Mouse (Mus musculus): ENCODE data around the gene Cox7a1.

The Cox7a1 gene

DNA sequence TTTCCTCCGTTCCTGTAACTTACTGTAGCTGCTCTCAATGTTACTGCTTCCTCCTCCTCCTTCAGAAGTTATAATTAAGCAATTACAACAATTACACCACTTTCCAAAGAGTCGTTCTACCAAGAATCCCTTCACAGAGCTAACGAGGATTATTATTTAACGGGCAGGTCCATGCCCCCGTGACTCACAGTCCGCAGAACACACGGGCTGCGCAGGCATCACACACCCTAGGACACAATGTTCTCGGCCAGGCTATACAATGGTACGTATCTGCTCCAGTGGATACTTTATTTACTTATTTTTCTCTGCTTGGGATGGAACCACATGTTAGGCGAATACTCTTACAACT is 36.0 kb downstream of the Cox7a1 start:
- ATAC-seq (ENCODE audit: low TSS enrichment), result no peak

DNA sequence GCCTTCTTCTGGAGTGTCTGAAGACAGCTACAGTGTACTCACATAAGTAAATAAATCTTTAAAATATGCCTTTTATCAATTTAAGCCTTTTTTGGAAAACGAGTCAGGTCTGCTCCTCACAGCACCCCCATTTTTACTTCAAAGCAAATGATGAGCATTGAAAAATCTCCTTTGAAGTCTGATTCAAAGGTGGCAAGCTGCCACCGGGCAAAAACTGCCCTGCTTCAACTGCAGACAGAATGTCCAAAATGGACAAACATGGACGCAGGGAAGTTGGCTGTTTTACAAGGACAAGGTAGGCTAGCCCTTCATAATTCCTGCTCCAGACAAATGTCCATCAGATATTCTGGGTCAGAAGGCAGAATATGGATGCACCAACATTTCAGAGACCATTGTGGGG is 37.5 kb downstream of the Cox7a1 start:
- no peak for ATAC-seq (ENCODE audit: low TSS enrichment)

DNA sequence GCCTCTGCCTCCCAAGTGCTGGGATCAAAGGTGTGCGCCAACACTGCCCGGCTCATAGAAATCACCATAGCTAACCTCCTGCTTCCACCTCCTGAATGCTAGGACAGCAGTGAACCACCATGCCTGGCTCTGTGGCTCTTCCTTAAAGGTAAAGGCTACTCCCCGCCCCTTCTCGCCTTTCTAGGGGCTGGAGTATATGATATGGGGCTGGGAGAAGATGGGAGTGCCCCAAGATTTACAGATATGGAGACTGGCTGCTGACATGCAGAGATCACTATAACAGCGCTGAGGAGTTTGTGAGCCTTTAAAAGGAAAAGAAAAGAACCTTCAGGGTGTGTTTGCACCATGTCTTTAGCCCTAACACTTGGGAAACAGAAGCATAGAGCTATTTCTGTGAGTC is 38.3 kb downstream of the Cox7a1 start:
- no peak for ATAC-seq (ENCODE audit: low TSS enrichment)

DNA sequence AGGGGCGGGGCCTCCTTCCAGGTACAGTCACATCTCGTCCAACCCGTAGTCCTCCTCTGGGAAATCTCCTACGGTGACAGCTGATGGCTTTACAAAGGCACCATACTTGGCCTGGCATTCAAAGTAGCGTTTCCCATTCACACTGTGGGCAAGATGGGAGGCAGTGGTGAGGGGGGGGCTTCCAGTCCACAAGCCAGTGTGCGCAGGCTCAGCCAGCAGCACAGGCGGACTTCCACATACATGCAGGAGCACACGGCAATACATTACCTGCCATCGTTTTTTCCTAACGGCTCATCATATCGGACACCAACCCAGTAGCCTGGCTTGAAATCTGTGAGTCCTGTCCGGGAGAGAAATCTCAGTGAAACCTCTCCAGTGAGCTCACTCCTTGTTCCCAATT is 40.3 kb downstream of the Cox7a1 start:
- ATAC-seq (ENCODE audit: low TSS enrichment), result no peak

DNA sequence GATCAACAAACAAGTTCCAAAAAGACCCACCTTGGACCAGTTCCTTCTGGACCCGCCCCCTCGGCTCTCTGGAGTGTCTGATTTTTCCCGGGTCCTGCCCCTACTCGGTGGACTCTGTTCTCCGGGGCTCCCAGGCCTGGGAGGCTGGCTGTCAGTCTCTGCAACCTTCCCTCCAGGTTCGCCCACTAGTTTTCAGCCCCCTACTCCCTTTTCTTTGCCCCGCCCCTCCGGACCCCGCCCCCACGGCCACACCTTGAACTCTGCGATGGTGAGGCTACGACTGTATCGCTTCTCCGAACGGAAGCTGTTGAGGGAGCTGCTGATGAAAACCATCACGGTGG is 47.4 kb downstream of the Cox7a1 start:
- no peak for ATAC-seq (ENCODE audit: low TSS enrichment)

DNA sequence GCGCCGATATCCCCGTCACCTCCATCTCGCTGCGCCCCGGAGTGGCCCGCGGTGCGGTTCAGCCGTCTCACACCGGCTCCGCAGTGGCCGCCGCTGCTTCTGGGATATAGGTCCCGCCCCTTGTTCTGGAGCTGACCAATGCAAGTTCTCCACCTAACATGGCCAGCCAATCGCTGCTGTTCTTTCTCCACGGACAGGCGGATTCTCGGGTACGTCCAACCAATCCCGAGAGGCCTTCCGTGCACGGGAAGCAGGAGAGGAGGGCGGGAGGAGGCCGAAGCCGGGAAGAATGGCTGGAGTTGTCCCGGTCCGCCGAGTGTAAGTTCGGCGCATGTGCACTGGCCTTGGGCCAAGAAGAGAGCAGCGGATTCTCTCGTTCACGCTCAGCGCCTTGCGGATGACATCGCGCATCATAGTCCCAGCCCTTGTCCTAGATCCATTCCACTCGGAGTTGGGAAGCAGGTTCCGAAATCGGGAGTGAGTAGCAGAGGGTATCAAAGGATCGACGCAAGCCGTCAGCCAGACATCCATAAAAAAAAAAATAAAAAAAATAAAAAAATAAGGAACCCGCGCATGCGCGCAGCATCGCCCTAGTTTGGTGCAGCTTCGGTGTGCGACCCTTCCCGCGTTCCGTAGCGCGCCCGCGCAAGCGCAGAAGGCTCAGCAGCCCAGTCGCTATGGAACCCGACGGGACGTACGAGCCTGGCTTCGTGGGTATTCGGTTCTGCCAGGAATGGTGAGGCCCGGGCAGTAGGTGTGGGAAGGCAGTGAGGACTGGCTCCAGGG is 47.9 kb downstream of the Cox7a1 start, which contains the start of the genes Polr2i and Tbcb:
TSS of gene Polr2i (plus strand) at position 280 of the 786 bp plus-strand sequence.
TSS of gene Tbcb (minus strand) at position 604 of the 786 bp plus-strand sequence.
- ATAC-seq (ENCODE audit: low TSS enrichment), result peak; percentile 96

DNA sequence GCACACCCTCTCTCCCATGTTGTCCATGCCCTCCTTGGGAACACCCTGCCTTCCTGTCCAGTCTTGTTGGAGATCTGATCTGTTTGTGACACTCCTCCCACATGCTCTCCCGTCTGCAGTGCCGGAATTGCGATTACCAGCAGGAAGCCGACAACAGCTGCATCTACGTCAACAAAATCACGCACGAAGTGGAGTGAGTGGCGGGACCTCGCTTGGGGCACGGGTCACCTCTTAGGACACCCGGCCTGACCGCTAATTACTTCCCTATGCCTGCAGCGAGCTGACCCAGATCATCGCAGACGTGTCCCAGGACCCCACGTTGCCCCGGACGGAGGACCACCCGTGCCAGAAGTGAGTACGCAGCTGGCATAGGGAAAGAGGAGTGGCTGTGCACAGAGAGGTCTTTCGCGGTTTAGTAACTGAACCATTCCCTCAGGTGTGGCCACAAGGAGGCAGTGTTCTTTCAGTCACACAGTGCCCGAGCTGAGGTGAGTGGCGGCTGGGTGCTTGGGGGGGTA is 48.7 kb downstream of the Cox7a1 start:
- 0 out of 2 replicates have a peak, but pooled peaks have one; percentile 3 for ATAC-seq (ENCODE audit: low TSS enrichment)

DNA sequence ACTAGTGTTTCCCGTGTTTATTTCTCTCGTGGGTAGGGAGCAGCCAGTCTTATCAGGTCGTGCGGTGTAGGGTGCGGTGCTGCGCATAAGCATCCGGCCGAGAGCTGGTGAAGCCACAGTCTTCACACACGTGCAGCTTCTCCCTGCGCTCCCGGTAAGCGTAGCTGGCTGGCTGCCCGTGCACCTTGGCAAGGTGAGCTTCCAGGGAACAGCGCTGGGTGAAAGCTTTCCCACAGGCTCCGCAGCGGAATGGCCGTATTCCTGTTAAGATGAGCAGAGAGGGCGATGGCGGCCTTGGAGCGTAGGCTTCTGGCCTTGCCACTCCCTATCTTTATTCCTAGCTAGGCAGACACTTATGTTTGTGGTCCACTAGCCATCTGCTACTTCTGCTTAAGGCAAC is 49.4 kb downstream of the Cox7a1 start:
- ATAC-seq (ENCODE audit: low TSS enrichment), result no peak

DNA sequence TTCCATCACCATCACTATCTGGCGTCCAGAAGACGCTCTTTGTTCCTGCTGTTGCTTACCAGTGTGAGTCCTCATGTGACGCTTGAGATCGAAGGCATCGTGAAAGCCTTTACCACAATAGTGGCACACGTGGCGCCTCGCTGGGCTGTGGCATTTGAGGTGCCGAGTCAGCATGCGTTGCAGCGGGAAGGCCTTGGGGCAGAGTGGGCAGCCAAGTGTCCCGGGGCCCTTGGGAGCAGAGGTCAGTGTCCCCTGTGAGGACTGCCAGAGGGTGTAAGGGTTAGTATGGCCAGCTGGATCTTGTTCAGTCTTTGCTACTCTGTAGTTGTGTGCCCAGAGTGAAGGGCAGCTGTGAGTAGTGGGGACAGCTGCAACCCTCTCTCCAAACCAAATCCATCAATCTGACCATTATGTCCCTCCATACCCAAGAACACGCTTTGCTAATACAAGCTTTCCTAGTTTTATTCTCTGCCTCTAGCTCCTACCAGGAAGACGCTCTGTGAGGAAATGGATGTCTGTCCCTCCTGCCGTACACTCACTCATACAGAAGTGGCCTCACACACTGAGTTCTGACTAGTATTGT is 50.4 kb downstream of the Cox7a1 start:
- ATAC-seq (ENCODE audit: low TSS enrichment), result no peak

DNA sequence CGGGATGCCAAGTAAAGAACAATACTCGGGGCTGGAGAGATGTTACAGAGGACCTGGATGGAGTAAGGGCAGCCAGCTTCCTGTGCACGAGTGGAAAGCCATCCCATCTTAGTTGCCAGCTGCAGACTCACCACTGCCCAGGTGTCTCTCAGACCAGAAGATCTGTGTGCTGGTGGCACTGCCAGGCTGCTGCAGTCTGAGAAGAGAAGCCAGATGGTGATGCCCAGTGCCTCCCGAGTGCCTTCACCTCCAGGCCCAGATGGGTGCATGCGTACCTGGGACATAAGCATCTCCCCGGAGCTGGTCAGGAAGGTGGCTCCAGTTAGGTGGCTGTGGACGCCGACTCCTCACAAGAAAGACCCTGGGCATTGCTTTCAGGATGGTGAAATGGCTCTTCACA is 51.1 kb downstream of the Cox7a1 start:
- no peak for ATAC-seq (ENCODE audit: low TSS enrichment)

DNA sequence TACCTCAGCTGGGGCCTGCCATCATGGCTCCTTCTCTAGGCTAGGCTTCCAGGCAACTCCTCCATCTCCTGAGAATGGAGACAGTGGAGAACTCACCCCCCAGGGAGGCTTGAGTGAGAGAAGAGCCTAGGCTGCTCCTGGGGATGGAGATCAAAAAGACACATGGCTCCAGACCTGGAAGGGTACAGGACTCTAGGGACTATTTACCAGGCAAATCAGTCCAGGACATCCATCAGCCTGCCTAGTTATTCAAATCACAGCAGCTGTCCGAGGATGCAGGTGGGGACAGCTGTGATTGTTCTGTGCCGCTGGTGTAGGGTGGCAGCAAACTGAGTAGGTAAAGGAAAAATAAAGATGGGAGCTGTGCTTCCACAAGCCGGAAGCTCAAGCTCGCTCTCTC is 51.7 kb downstream of the Cox7a1 start, which contains the start of gene Ovol3:
TSS of gene Ovol3 (minus strand) at position 101 of the 400 bp plus-strand sequence.
- ATAC-seq (ENCODE audit: low TSS enrichment), result no peak
